Mouse (Mus musculus) bone marrow macrophage, adult 2 months (primary cell): ENCODE data around the gene Lhpp.

Experiments
- CTCF ChIP-seq: IDR thresholded peaks from 2 replicates; pipeline ENCODE4 v1.5.1; 2012; ENCODE audit warnings: low read depth, mild to moderate bottlenecking, low read length, moderate library complexity
- POLR2A ChIP-seq: IDR thresholded peaks from 2 replicates; pipeline ENCODE4 v1.6.1; 2012; ENCODE audit warnings: mild to moderate bottlenecking, low read depth, low read length, borderline replicate concordance

DNA sequence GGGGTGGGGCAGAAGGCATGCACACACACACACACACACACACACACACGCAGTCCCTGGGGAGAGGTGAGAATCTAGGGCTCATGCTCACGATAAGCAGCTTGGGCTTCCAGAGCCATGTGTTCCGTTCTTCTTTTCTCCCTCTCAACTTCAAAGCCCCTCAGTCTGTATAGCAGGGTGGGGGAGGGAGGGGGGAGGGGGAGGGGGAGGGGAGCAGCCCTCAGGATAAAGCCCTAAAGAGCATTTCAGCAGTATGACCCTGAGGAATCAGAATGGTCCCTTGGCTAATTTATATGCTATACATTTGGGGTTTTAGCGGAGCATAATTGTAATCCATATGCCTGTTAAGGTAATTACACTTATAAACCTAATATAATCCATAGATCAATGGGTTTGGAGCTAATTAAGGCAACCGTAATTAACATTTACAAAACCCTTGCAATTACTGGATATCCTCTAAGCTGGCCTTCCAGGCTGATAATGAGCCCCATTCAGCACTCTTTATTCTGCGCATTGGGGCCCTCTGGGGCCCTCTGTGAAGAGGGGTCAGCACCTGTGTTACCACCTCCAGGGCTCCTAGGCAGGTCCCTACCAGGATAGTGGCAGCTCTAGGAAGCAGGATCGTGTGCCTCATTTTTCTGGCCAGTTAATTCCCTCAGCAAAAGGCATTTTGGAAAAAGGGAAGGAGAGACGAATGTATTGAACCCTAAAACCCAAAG is 55.4 kb downstream of the Lhpp start:
- TF ChIP-seq POLR2A: no peak
- no peak for TF ChIP-seq CTCF
